8 mouse cellular contexts compared by ENCODE assay signal in genomic region chr19:19111428-19112170, GRCm38 (mm10). TPM values are rescaled to one million over a fixed set of nuclear protein-coding genes. Genes with fewer than 3 reads are reported as not detected.
DNase-seq lines count a peak whose midpoint lies in the region; ATAC-seq and TF ChIP-seq lines count a peak whose summit lies in the region.

No protein-coding gene starts in this region.

- H3K27me3 ChIP-seq in forebrain, embryonic 13.5 days: peaks cover 23% of the 10 kb centered on the region
- H3K27me3 ChIP-seq in limb, embryonic 12.5 days: peaks cover 32% of the 10 kb centered on the region
- H3K27me3 ChIP-seq in stomach, postnatal 0 days (ENCODE audit: control insufficient read depth, insufficient read depth, low read length): no peaks in the 10 kb centered on the region; the same call in 1 of the 2 replicates

- TF ChIP-seq CTCF in stomach, postnatal 0 days (IDR thresholded peaks at IDR 0.05; ENCODE audit: low read depth): no peak

- DNase-seq in cerebellum, adult 8-10 months: no peak
- DNase-seq in 3134 (ENCODE audit: extremely low read depth, insufficient read length, low spot score): peak; percentile 49
- DNase-seq in stomach, postnatal 0 days (ENCODE audit: low spot score): peak; percentile 22
- no peak for DNase-seq in gastrocnemius, postnatal 10 days
- no peak for DNase-seq in layer of hippocampus, adult 9-10 months (ENCODE audit: low spot score)

- ATAC-seq in cerebellum, adult (ENCODE audit: insufficient number of reproducible peaks, low FRiP score, low TSS enrichment): peak; percentile 33; the same call in 1 of the 2 replicates
- no peak for ATAC-seq in forebrain, embryonic 13.5 days
- no peak; the same call in none of the 2 replicates for ATAC-seq in limb, embryonic 12.5 days (ENCODE audit: insufficient number of reproducible peaks, insufficient read depth, low FRiP score, low TSS enrichment, low read depth)
- ATAC-seq in stomach, postnatal 0 days (ENCODE audit: low FRiP score, low TSS enrichment): peak; percentile 24; the same call in 1 of the 2 replicates

- no peaks in the 10 kb centered on the region for H3K36me3 ChIP-seq in forebrain, embryonic 13.5 days (ENCODE audit: poor library complexity, severe bottlenecking)
- no peaks in the 10 kb centered on the region for H3K36me3 ChIP-seq in limb, embryonic 12.5 days
- no peaks in the 10 kb centered on the region for H3K36me3 ChIP-seq in stomach, postnatal 0 days (ENCODE audit: control insufficient read depth, insufficient read depth, low read length)

- no peak for TF ChIP-seq EP300 in stomach, postnatal 0 days (optimal IDR thresholded peaks at IDR 0.05)

- peaks cover 31% of the 10 kb centered on the region for H3K4me1 ChIP-seq in forebrain, embryonic 13.5 days
- peaks cover 10% of the 10 kb centered on the region; the same call in 1 of the 2 replicates for H3K4me1 ChIP-seq in limb, embryonic 12.5 days (replicated peaks)
- no peaks in the 10 kb centered on the region for H3K4me1 ChIP-seq in stomach, postnatal 0 days (replicated peaks; ENCODE audit: control insufficient read depth, insufficient read depth)

- H3K4me2 ChIP-seq in forebrain, embryonic 13.5 days: peak overlapping the region; percentile 89
- H3K4me2 ChIP-seq in limb, embryonic 12.5 days: peak overlapping the region; percentile 96
- H3K4me2 ChIP-seq in stomach, postnatal 0 days (replicated peaks; ENCODE audit: low read depth): peak overlapping the region; percentile 86

- H3K9ac ChIP-seq in forebrain, embryonic 13.5 days: peak overlapping the region; percentile 66; the same call in 1 of the 2 replicates
- no peak overlapping the region for H3K9ac ChIP-seq in limb, embryonic 12.5 days (replicated peaks)
- no peak overlapping the region for H3K9ac ChIP-seq in stomach, postnatal 0 days (ENCODE audit: low read length)

- H3K9me3 ChIP-seq in forebrain, embryonic 13.5 days (replicated peaks): no peaks in the 10 kb centered on the region
- no peaks in the 10 kb centered on the region for H3K9me3 ChIP-seq in limb, embryonic 12.5 days
- H3K9me3 ChIP-seq in stomach, postnatal 0 days (ENCODE audit: control insufficient read depth, low read length): no peaks in the 10 kb centered on the region

- H3K27ac ChIP-seq in forebrain, embryonic 13.5 days: no peak overlapping the region
- no peak overlapping the region for H3K27ac ChIP-seq in limb, embryonic 12.5 days
- H3K27ac ChIP-seq in stomach, postnatal 0 days (replicated peaks): no peak overlapping the region

- 3% methylated on average over 12 of the region's 12 CpGs for WGBS in forebrain, embryonic 13.5 days
- 3% methylated on average over 12 of the region's 12 CpGs for WGBS in limb, embryonic 12.5 days
- WGBS in stomach, postnatal 0 days: 3% methylated on average over 12 of the region's 12 CpGs

- H3K4me3 ChIP-seq in forebrain, embryonic 13.5 days: peak overlapping the region; percentile 58
- H3K4me3 ChIP-seq in limb, embryonic 12.5 days (replicated peaks): peak overlapping the region; percentile 49
- peak overlapping the region; percentile 45 for H3K4me3 ChIP-seq in stomach, postnatal 0 days (ENCODE audit: low read depth, low read length)

RNA-seq across cellular contexts. Expression of gene Rorb, which starts 0.6 kb away (rescaled TPM):
- polyA plus RNA-seq in forebrain, embryonic 13.5 days (2015; fragmentation: Nextera tagmentation; extraction: Ambion mirVana): 7.7 and 8.3 TPM in 2 replicates
- 0.49 and 0.90 TPM in 2 replicates for polyA plus RNA-seq in limb, embryonic 12.5 days (2016; fragmentation: Nextera tagmentation; extraction: Ambion mirVana)
- polyA plus RNA-seq in stomach, postnatal 0 days (2015; fragmentation: Nextera tagmentation; extraction: Ambion mirVana): 0.11 and 0.17 TPM in 2 replicates
- total RNA-seq in gastrocnemius, postnatal 10 days (2021): under 1 TPM; 0.12 to 0.43 TPM

Comparison
In these comparisons a context has a peak if more than half of its experiments do, and no peak if none do; other contexts are left out.
1. ATAC-seq: peak in cerebellum, adult (single experiment) and stomach, postnatal 0 days (single experiment); none in forebrain, embryonic 13.5 days (single experiment) and limb, embryonic 12.5 days (single experiment).
2. DNase-seq: peak in 3134 (single experiment) and stomach, postnatal 0 days (single experiment); none in cerebellum, adult 8-10 months (single experiment), gastrocnemius, postnatal 10 days (single experiment) and layer of hippocampus, adult 9-10 months (single experiment).
3. Peak in every context shown above with its lines, with median percentiles within 50 percentile points of each other: H3K4me2 ChIP-seq and H3K4me3 ChIP-seq.